Mouse (Mus musculus) left cerebral cortex, postnatal 36 days (tissue): ENCODE data around the gene Golph3. TPM values are rescaled to one million over a fixed set of nuclear protein-coding genes. Genes with fewer than 3 reads are reported as not detected.

ENCODE experiments used
- DNase-seq, 2 experiments: peaks; one replicate each; pipeline ENCODE4 v3.0.0; 2021 to 2022; ENCODE audit warnings: low spot score in 2 of 2, mixed read lengths in 1 of 2
- intact Hi-C: fragments of 180-260 bp; cut with DNase I; formaldehyde crosslinking; loops from one replicate; pipeline ENCODE4 v1.15.1; 2025
- total RNA-seq, 2 experiments: library from RNA; stranded (reverse); gene quantifications; 2 replicates each; pipeline ENCODE4 v1.2.3; 2021

Golph3 gene
- total RNA-seq = 100 to 1,000 TPM; 106 to 114 TPM

GRCm38 (mm10) chr15:12321091-12321787 lies at the start of gene Golph3:
Golph3 (plus strand) TSS chr15:12321450.
- peak; percentile 92 to 96 for DNase-seq
- intact Hi-C loops = loop anchor here (5.0 to 10.0 kb wide), 3 partner anchors 49 to 206 kb away; partner anchors contain the start of genes Mtmr12 and Zfr

- intact Hi-C loops = loop anchor here (5.0 to 10.0 kb wide), 2 partner anchors 49 to 521 kb away; partner anchors contain the start of genes 1810049J17Rik and Golph3
- no peak for DNase-seq
Observed at GRCm38 (mm10) chr15:12273325-12274052, 47.8 kb upstream of the Golph3 start.

- no peak for DNase-seq
- intact Hi-C loops = loop anchor here (5.0 to 10.0 kb wide), 2 partner anchors 48 to 521 kb away; partner anchors contain the start of genes 1810049J17Rik and Golph3
Observed at GRCm38 (mm10) chr15:12274053-12274769, 47.0 kb upstream of the Golph3 start.

GRCm38 (mm10) chr15:12275091-12275623 lies 46.1 kb upstream of the Golph3 start:
- no peak for DNase-seq
- intact Hi-C loops = loop anchor here (5.0 to 10.0 kb wide), 2 partner anchors 302 to 520 kb away; no protein-coding TSS in a partner anchor

GRCm38 (mm10) chr15:12279816-12280215 lies 41.4 kb upstream of the Golph3 start:
- intact Hi-C loops = loop anchor here (5.0 to 10.0 kb wide), 2 partner anchors 297 to 515 kb away; no protein-coding TSS in a partner anchor
- DNase-seq = no peak

GRCm38 (mm10) chr15:12284794-12285534 lies 36.3 kb upstream of the Golph3 start:
- intact Hi-C loops = no loop called here
- DNase-seq = no peak

GRCm38 (mm10) chr15:12285535-12285809 lies 35.8 kb upstream of the Golph3 start:
- intact Hi-C loops = no loop called here
- no peak for DNase-seq

GRCm38 (mm10) chr15:12290330-12290729 lies 30.9 kb upstream of the Golph3 start:
- DNase-seq = no peak
- intact Hi-C loops = no loop called here

- intact Hi-C loops = no loop called here
- DNase-seq = no peak
Observed at GRCm38 (mm10) chr15:12291757-12292156, 29.5 kb upstream of the Golph3 start.

GRCm38 (mm10) chr15:12296228-12296627 lies 25.0 kb upstream of the Golph3 start:
- intact Hi-C loops = no loop called here

GRCm38 (mm10) chr15:12298231-12298737 lies 23.0 kb upstream of the Golph3 start:
- no peak for DNase-seq
- intact Hi-C loops = no loop called here

More at GRCm38 (mm10) chr15:12296228-12296627, 25.0 kb upstream of the Golph3 start:
- DNase-seq = no peak

GRCm38 (mm10) chr15:12301771-12302170 lies 19.5 kb upstream of the Golph3 start:
- no peak for DNase-seq
- intact Hi-C loops = no loop called here

GRCm38 (mm10) chr15:12306188-12307071 lies 14.8 kb upstream of the Golph3 start:
- intact Hi-C loops = no loop called here
- peak in 1 of 2 experiments; percentile 29 for DNase-seq

- no peak for DNase-seq
- intact Hi-C loops = no loop called here
Observed at GRCm38 (mm10) chr15:12307114-12307513, 14.1 kb upstream of the Golph3 start.

GRCm38 (mm10) chr15:12308539-12308938 lies 12.7 kb upstream of the Golph3 start:
- intact Hi-C loops = no loop called here
- no peak for DNase-seq

GRCm38 (mm10) chr15:12310676-12311075 lies 10.6 kb upstream of the Golph3 start:
- intact Hi-C loops = no loop called here
- no peak for DNase-seq

GRCm38 (mm10) chr15:12311465-12311864 lies 9.8 kb upstream of the Golph3 start:
- no peak for DNase-seq
- intact Hi-C loops = no loop called here

GRCm38 (mm10) chr15:12313255-12313654 lies 8.0 kb upstream of the Golph3 start:
- intact Hi-C loops = no loop called here
- no peak for DNase-seq
